Mouse (Mus musculus) ES-Bruce4 (cell line): Measurements from ENCODE around the gene Ndst2. TPM values are rescaled to one million over a fixed set of nuclear protein-coding genes. Genes with fewer than 3 reads are reported as not detected.

Source experiments
- H3K27ac ChIP-seq: 2 replicates; pipeline ENCODE4 v1.5.1; 2012; ENCODE audit warnings: low read length, inconsistent platforms; ENCODE audit not compliant: insufficient read depth
- H3K27me3 ChIP-seq: 2 replicates; pipeline ENCODE4 v1.6.1; 2012; ENCODE audit warnings: mild to moderate bottlenecking, low read length, inconsistent platforms; ENCODE audit not compliant: control insufficient read depth, poor library complexity, insufficient read depth, severe bottlenecking
- H3K36me3 ChIP-seq: 2 replicates; pipeline ENCODE4 v1.6.1; 2012; ENCODE audit warnings: inconsistent platforms, mild to moderate bottlenecking, low read length, moderate library complexity; ENCODE audit not compliant: control insufficient read depth, poor library complexity, insufficient read depth, severe bottlenecking
- H3K4me1 ChIP-seq: one replicate; pipeline ENCODE4 v1.8.1; 2011; ENCODE audit warnings: low read length; ENCODE audit not compliant: control insufficient read depth, insufficient read depth
- H3K4me3 ChIP-seq: 2 replicates; pipeline ENCODE4 v1.5.1; 2011; ENCODE audit warnings: low read depth, mild to moderate bottlenecking, low read length
- H3K9ac ChIP-seq: 2 replicates; pipeline ENCODE4 v1.6.1; 2012; ENCODE audit warnings: low read depth, mild to moderate bottlenecking, inconsistent platforms; ENCODE audit not compliant: poor library complexity, severe bottlenecking
- H3K9me3 ChIP-seq: replicated peaks from 2 replicates; pipeline ENCODE4 v1.6.1; 2012; ENCODE audit warnings: mild to moderate bottlenecking, low read length, inconsistent platforms; ENCODE audit not compliant: control insufficient read depth, poor library complexity, insufficient read depth, severe bottlenecking
- CTCF ChIP-seq: IDR thresholded peaks from one replicate; pipeline ENCODE4 v1.8.1; 2011; ENCODE audit warnings: low read depth, low read length
- EP300 ChIP-seq: IDR thresholded peaks from 2 replicates; pipeline ENCODE4 v1.6.1; 2011; ENCODE audit warnings: low read depth, low read length; ENCODE audit not compliant: insufficient read depth
- POLR2A ChIP-seq: IDR thresholded peaks from one replicate; pipeline ENCODE4 v1.8.1; 2011; ENCODE audit warnings: low read length; ENCODE audit not compliant: insufficient read depth
- polyA plus RNA-seq: library from polyadenylated mRNA; stranded (reverse); fragments of >200 nt; gene quantifications from 2 replicates; pipeline ENCODE4 v1.2.4, GENCODE M21; 2011; ENCODE audit warnings: low read depth; ENCODE audit not compliant: missing spikeins, insufficient read depth, insufficient read length

Gene Ndst2
- polyA plus RNA-seq, 1 experiment = 11.0 TPM

- H3K9ac ChIP-seq = no peak overlapping the region
- H3K4me1 ChIP-seq = no peaks in the 10 kb centered on the region
- no peak overlapping the region for H3K27ac ChIP-seq
- H3K4me3 ChIP-seq = no peak overlapping the region
- H3K36me3 ChIP-seq = no peaks in the 10 kb centered on the region
- no peak for TF ChIP-seq CTCF
- TF ChIP-seq EP300 = no peak
- TF ChIP-seq POLR2A = no peak
- no peaks in the 10 kb centered on the region for H3K27me3 ChIP-seq
- no peaks in the 10 kb centered on the region for H3K9me3 ChIP-seq
Measured at GRCm38 (mm10) chr14:20748388-20748787, 14.0 kb upstream of the Ndst2 start.

GRCm38 (mm10) chr14:20746935-20747334 lies 12.6 kb upstream of the Ndst2 start:
- Histone ChIP-seq H3K9ac (no peak overlapping the region), H3K9me3 (no peaks in the 10 kb centered on the region), H3K27ac (no peak overlapping the region), H3K27me3 (no peaks in the 10 kb centered on the region), H3K36me3 (no peaks in the 10 kb centered on the region), H3K4me3 (no peak overlapping the region), H3K4me1 (no peaks in the 10 kb centered on the region)
- no peak for TF ChIP-seq CTCF
- no peak for TF ChIP-seq POLR2A
- no peak for TF ChIP-seq EP300

- H3K27me3 ChIP-seq = no peaks in the 10 kb centered on the region
- H3K27ac ChIP-seq = no peak overlapping the region
- no peak overlapping the region for H3K9ac ChIP-seq
- H3K9me3 ChIP-seq = no peaks in the 10 kb centered on the region
- H3K36me3 ChIP-seq = peaks cover 6% of the 10 kb centered on the region
- H3K4me1 ChIP-seq = no peaks in the 10 kb centered on the region
- no peak overlapping the region for H3K4me3 ChIP-seq
- TF ChIP-seq CTCF = no peak
- TF ChIP-seq POLR2A = no peak
- no peak for TF ChIP-seq EP300
Measured at GRCm38 (mm10) chr14:20743614-20744013, 9.3 kb upstream of the Ndst2 start.

- H3K4me3 ChIP-seq = no peak overlapping the region
Measured at GRCm38 (mm10) chr14:20741301-20741700, 6.9 kb upstream of the Ndst2 start.

GRCm38 (mm10) chr14:20738511-20738910 lies 4.1 kb upstream of the Ndst2 start:
- Histone ChIP-seq H3K27me3 (no peaks in the 10 kb centered on the region), H3K9ac (no peak overlapping the region), H3K4me3 (no peak overlapping the region), H3K27ac (no peak overlapping the region), H3K4me1 (no peaks in the 10 kb centered on the region), H3K36me3 (peaks cover 6% of the 10 kb centered on the region), H3K9me3 (no peaks in the 10 kb centered on the region)
- TF ChIP-seq EP300 = no peak
- TF ChIP-seq CTCF = no peak
- no peak for TF ChIP-seq POLR2A

More at GRCm38 (mm10) chr14:20741301-20741700, 6.9 kb upstream of the Ndst2 start:
- Histone ChIP-seq H3K27ac (no peak overlapping the region), H3K36me3 (peaks cover 6% of the 10 kb centered on the region), H3K9me3 (no peaks in the 10 kb centered on the region), H3K4me1 (no peaks in the 10 kb centered on the region), H3K9ac (no peak overlapping the region), H3K27me3 (no peaks in the 10 kb centered on the region)
- TF ChIP-seq CTCF (no peak), EP300 (no peak), POLR2A (no peak)

GRCm38 (mm10) chr14:20737306-20737705 lies 2.9 kb upstream of the Ndst2 start:
- Histone ChIP-seq H3K9ac (0 out of 2 replicates have a peak overlapping the region, but pooled peaks have one; percentile 14), H3K9me3 (no peaks in the 10 kb centered on the region), H3K27ac (no peak overlapping the region), H3K27me3 (no peaks in the 10 kb centered on the region), H3K4me3 (peak overlapping the region; percentile 34), H3K36me3 (peaks cover 6% of the 10 kb centered on the region), H3K4me1 (no peaks in the 10 kb centered on the region)
- TF ChIP-seq POLR2A (no peak), CTCF (peak; percentile 82)

- Histone ChIP-seq H3K27me3 (no peaks in the 10 kb centered on the region), H3K9ac (no peak overlapping the region), H3K9me3 (no peaks in the 10 kb centered on the region), H3K4me3 (no peak overlapping the region), H3K27ac (no peak overlapping the region), H3K4me1 (no peaks in the 10 kb centered on the region), H3K36me3 (peaks cover 6% of the 10 kb centered on the region)
- TF ChIP-seq EP300 = no peak
- TF ChIP-seq POLR2A = no peak
- no peak for TF ChIP-seq CTCF
Measured at GRCm38 (mm10) chr14:20735892-20736390, 1.6 kb upstream of the Ndst2 start.
